13 mouse cellular contexts compared by ENCODE assay signal in the genomic region with DNA sequence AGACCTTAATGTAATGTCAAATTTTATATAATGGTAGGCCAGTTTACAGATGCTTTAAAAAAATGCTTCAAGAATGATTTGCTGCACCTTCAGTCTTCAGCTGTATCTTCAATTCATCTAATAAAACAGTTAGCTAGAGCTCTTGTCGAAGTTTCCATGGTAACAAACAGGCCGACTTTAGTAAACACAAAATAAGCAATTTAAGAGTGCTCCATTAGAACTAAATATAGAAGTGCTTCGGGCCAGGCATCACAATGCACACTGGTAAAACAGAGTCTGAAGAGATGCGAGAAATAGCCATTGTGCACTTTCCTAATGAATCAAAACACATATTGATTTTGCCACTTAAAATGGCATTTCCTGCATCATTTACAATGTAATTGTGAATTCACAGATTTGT.
"Had no signal": no experiment of that assay in that cellular context is flagged by ENCODE, and none has a peak within 500 bp of the region (broad histone marks: within the 10 kb centered on the region; RNA-seq: fewer than 3 reads in every experiment).

No protein-coding gene starts in this region.

- H3K4me1 ChIP-seq: kidney, embryonic 15.5 days; limb, embryonic 10.5 days; liver, embryonic 15.5 days had no signal

- H3K36me3 ChIP-seq: kidney, embryonic 15.5 days; limb, embryonic 10.5 days; liver, embryonic 15.5 days had no signal

- H3K4me2 ChIP-seq: kidney, embryonic 15.5 days; liver, embryonic 11.5 days; liver, embryonic 15.5 days had no signal

- H3K9ac ChIP-seq: kidney, embryonic 15.5 days; liver, embryonic 15.5 days had no signal

- H3K27me3 ChIP-seq: kidney, embryonic 15.5 days; liver, embryonic 15.5 days had no signal

- H3K9me3 ChIP-seq: kidney, embryonic 15.5 days; limb, embryonic 10.5 days; liver, embryonic 15.5 days had no signal

- H3K4me3 ChIP-seq: kidney, embryonic 15.5 days; left cerebral cortex, adult 2 months; limb, embryonic 10.5 days; liver, embryonic 15.5 days had no signal

- DNase-seq: kidney, postnatal 14 days; lung, adult 2 months; lung, postnatal 36 days; right cerebral cortex, adult 18-20 months; right cerebral cortex, postnatal 25 days; thymus, postnatal 4 days had no signal

- ATAC-seq: lung, postnatal 0 days; midbrain, embryonic 16.5 days had no signal

- H3K27ac ChIP-seq: kidney, embryonic 15.5 days; limb, embryonic 10.5 days; liver, embryonic 15.5 days had no signal
